Mouse (Mus musculus) adrenal gland, postnatal 14 days (tissue): ENCODE data around the gene Nudt13. TPM values are rescaled to one million over a fixed set of nuclear protein-coding genes. Genes with fewer than 3 reads are reported as not detected.
A peak's percentile ranks its signal among the peaks of the same experiment; 100 is the strongest.
"Not testable (repeated sequence)": the region's sequence is repeated elsewhere in the genome, so short reads cannot be mapped to it uniquely, and the experiment has no call there.

ENCODE experiments used
- DNase-seq: peaks from one replicate; pipeline ENCODE4 v3.0.0; 2021; ENCODE audit warnings: mixed read lengths
- long read RNA-seq, 2 experiments: library from polyadenylated mRNA; stranded (forward); transcript quantifications; one replicate each; pipeline ENCODE4 v2.0.0; 2021
- total RNA-seq: library from RNA; stranded (reverse); gene quantifications from 2 replicates; pipeline ENCODE4 v1.2.3, GENCODE M21; 2021

Gene Nudt13
- 49.0 and 51.9 TPM in 2 replicates for total RNA-seq
- long read RNA-seq, experiment 1, transcript Nudt13-201 (9 exons, 2,494 nt) = major isoform, 9 of 28 reads
- long read RNA-seq, experiment 1, partial matches to known transcripts = 4 of 28 reads
- long read RNA-seq, experiment 1, other reads (novel, unspliced or antisense) = 15 of 28 reads
- long read RNA-seq, experiment 2, transcript Nudt13-201 (9 exons, 2,494 nt) = major isoform, 13 of 19 reads
- long read RNA-seq, experiment 2, partial matches to known transcripts = 2 of 19 reads
- long read RNA-seq, experiment 2, other reads (novel, unspliced or antisense) = 3 of 19 reads

- peak; percentile 89 for DNase-seq
Measured at GRCm38 (mm10) chr14:20294117-20294892, at the start of gene Nudt13. Nudt13 (plus strand) TSS chr14:20294697.

GRCm38 (mm10) chr14:20245318-20245717 is 49.2 kb upstream of the Nudt13 start:
- peak; percentile 36 for DNase-seq

- no peak for DNase-seq
Measured at GRCm38 (mm10) chr14:20245861-20246260, 48.6 kb upstream of the Nudt13 start.

- DNase-seq = peak; percentile 82
Measured at GRCm38 (mm10) chr14:20246811-20247266, 47.7 kb upstream of the Nudt13 start.

GRCm38 (mm10) chr14:20248001-20248400 is 46.5 kb upstream of the Nudt13 start:
- peak; percentile 68 for DNase-seq

- DNase-seq = no peak
Measured at GRCm38 (mm10) chr14:20250237-20251171, 44.0 kb upstream of the Nudt13 start.

- DNase-seq = peak; percentile 87
Measured at GRCm38 (mm10) chr14:20258185-20259113, 36.0 kb upstream of the Nudt13 start.

- DNase-seq = no peak
Measured at GRCm38 (mm10) chr14:20262346-20262745, 32.2 kb upstream of the Nudt13 start.

- no peak for DNase-seq
Measured at GRCm38 (mm10) chr14:20268421-20268820, 26.1 kb upstream of the Nudt13 start.

- no peak for DNase-seq
Measured at GRCm38 (mm10) chr14:20269082-20269809, 25.3 kb upstream of the Nudt13 start, which contains the start of gene Kcnk16. Kcnk16 (minus strand) TSS chr14:20269199.

- DNase-seq = no peak
Measured at GRCm38 (mm10) chr14:20291391-20291790, 3.1 kb upstream of the Nudt13 start.

GRCm38 (mm10) chr14:20294947-20295346 is 450 bp downstream of the Nudt13 start:
- DNase-seq = no peak

- DNase-seq = no peak
Measured at GRCm38 (mm10) chr14:20297616-20298015, 3.1 kb downstream of the Nudt13 start.

- DNase-seq = peak; percentile 41
Measured at GRCm38 (mm10) chr14:20298131-20298530, 3.6 kb downstream of the Nudt13 start.

GRCm38 (mm10) chr14:20305085-20305484 is 10.6 kb downstream of the Nudt13 start:
- not testable (repeated sequence) for DNase-seq

GRCm38 (mm10) chr14:20315137-20315536 is 20.6 kb downstream of the Nudt13 start:
- DNase-seq = no peak

GRCm38 (mm10) chr14:20319420-20319819 is 24.9 kb downstream of the Nudt13 start:
- peak; percentile 70 for DNase-seq

- DNase-seq = no peak
Measured at GRCm38 (mm10) chr14:20324196-20324595, 29.7 kb downstream of the Nudt13 start.

GRCm38 (mm10) chr14:20328474-20328873 is 34.0 kb downstream of the Nudt13 start:
- peak; percentile 18 for DNase-seq

GRCm38 (mm10) chr14:20331316-20331715 is 36.8 kb downstream of the Nudt13 start:
- no peak for DNase-seq
